Mouse (Mus musculus): ENCODE measurements around the gene Tmco1. TPM values are rescaled to one million over a fixed set of nuclear protein-coding genes. Genes with fewer than 3 reads are reported as not detected.

Tmco1 gene
- polyA plus RNA-seq, 1 experiment from 2014 or later, result 86.5 TPM

DNA sequence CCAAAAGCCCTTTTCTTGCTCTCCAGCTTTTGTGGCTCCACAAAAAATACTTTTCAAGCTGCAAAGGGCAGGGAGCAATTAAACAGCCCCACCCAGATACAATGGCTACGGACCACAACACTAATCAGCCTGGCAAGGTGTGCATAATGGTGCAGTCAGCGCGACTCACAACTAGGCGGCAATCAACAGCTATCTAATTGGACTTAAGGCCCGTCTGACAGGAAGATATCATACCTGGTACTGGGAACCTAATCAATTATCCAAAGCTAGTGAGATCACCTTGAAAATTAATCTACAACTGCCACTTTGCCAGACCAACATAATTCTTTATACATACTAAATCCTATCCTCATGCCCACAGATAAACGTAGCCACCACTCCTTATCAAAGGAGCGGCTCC lies 74.1 kb downstream of the Tmco1 start:
- 80% methylated on average over 7 of the region's 7 CpGs for WGBS
- H3K27ac ChIP-seq (ENCODE audit: low read depth, low read length), result no peak overlapping the region
- H3K4me1 ChIP-seq (ENCODE audit: control insufficient read depth, insufficient read depth, low read length), result no peaks in the 10 kb centered on the region
- no peaks in the 10 kb centered on the region for H3K9me3 ChIP-seq (ENCODE audit: control insufficient read depth, low read length)
- H3K9ac ChIP-seq (ENCODE audit: low read depth, low read length), result no peak overlapping the region
- no peak overlapping the region for H3K4me3 ChIP-seq (ENCODE audit: low read length)
- no peak for ATAC-seq (ENCODE audit: low FRiP score, low TSS enrichment)
- H3K27me3 ChIP-seq (ENCODE audit: control insufficient read depth, insufficient read depth, low read length), result no peaks in the 10 kb centered on the region
- no peak overlapping the region for H3K4me2 ChIP-seq (replicated peaks; ENCODE audit: low read depth, low read length)
- H3K36me3 ChIP-seq (ENCODE audit: control insufficient read depth, insufficient read depth, low read length), result no peaks in the 10 kb centered on the region

GRCm38 (mm10) chr1:167382763-167383162 lies 74.6 kb downstream of the Tmco1 start:
- no peak overlapping the region for H3K27ac ChIP-seq (ENCODE audit: low read depth, low read length)
- no peaks in the 10 kb centered on the region for H3K27me3 ChIP-seq (ENCODE audit: control insufficient read depth, insufficient read depth, low read length)
- H3K4me3 ChIP-seq (ENCODE audit: low read length), result no peak overlapping the region
- WGBS, result 77% methylated on average over 5 of the region's 5 CpGs
- H3K4me1 ChIP-seq (ENCODE audit: control insufficient read depth, insufficient read depth, low read length), result no peaks in the 10 kb centered on the region
- ATAC-seq (ENCODE audit: low FRiP score, low TSS enrichment), result no peak
- H3K9ac ChIP-seq (ENCODE audit: low read depth, low read length), result no peak overlapping the region
- H3K9me3 ChIP-seq (ENCODE audit: control insufficient read depth, low read length), result no peaks in the 10 kb centered on the region
- H3K36me3 ChIP-seq (ENCODE audit: control insufficient read depth, insufficient read depth, low read length), result no peaks in the 10 kb centered on the region
- no peak overlapping the region for H3K4me2 ChIP-seq (replicated peaks; ENCODE audit: low read depth, low read length)

DNA sequence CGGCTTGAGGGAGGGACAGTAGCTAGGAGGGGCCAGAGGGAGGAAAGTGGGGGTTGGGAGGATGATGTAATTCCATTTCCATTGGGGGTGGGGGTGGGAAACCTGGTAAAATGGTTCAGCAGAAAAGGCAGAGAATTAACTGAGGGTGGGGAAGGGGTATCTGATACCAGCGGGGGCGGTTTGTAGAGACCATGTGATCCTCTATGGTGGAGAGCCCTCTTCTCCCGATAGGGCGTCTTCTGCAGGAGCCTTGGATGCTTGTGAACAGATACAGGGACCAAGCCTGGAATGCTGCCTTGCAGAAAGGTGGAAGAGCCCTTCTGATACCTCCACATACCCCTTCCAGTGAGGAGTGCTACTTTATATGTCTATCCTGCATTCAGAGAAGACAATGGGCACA lies 75.0 kb downstream of the Tmco1 start:
- no peaks in the 10 kb centered on the region for H3K4me1 ChIP-seq (ENCODE audit: control insufficient read depth, insufficient read depth, low read length)
- no peaks in the 10 kb centered on the region for H3K27me3 ChIP-seq (ENCODE audit: control insufficient read depth, insufficient read depth, low read length)
- 82% methylated on average over 5 of the region's 5 CpGs for WGBS
- no peak overlapping the region for H3K4me3 ChIP-seq (ENCODE audit: low read length)
- no peaks in the 10 kb centered on the region for H3K9me3 ChIP-seq (ENCODE audit: control insufficient read depth, low read length)
- no peak overlapping the region for H3K27ac ChIP-seq (ENCODE audit: low read depth, low read length)
- H3K4me2 ChIP-seq (replicated peaks; ENCODE audit: low read depth, low read length), result no peak overlapping the region
- no peaks in the 10 kb centered on the region for H3K36me3 ChIP-seq (ENCODE audit: control insufficient read depth, insufficient read depth, low read length)
- no peak overlapping the region for H3K9ac ChIP-seq (ENCODE audit: low read depth, low read length)
- ATAC-seq (ENCODE audit: low FRiP score, low TSS enrichment), result no peak

Small RNAs within 50 kb of the gene (microRNA-seq; reads per million reads assigned to microRNA genes)
- 0.84 reads per million for gene Gm25911
- gene Mir6347, result not detected

Other genes starting within 250 kb of the Tmco1 start
- 103 and 104 TPM in 2 replicates for gene Uck2, start 23.1 kb upstream of the Tmco1 start, polyA plus RNA-seq (2014; fragmentation: Nextera tagmentation; extraction: Ambion mirVana)
- 27.8 and 46.6 TPM in 2 replicates for gene Aldh9a1, start 41.6 kb downstream of the Tmco1 start, polyA plus RNA-seq (2014; fragmentation: Nextera tagmentation; extraction: Ambion mirVana)
- gene Mgst3, start 85.5 kb downstream of the Tmco1 start, polyA plus RNA-seq (2014; fragmentation: Nextera tagmentation; extraction: Ambion mirVana), result 41.6 and 46.7 TPM in 2 replicates
- not detected in 2 replicates for gene Lrrc52, start 158.4 kb downstream of the Tmco1 start, polyA plus RNA-seq (2014; fragmentation: Nextera tagmentation; extraction: Ambion mirVana)